Mouse (Mus musculus): Measurements from ENCODE around the gene Glud1.
"Not testable (repeated sequence)": the region's sequence is repeated elsewhere in the genome, so short reads cannot be mapped to it uniquely, and the experiment has no call there.

The Glud1 gene

GRCm38 (mm10) chr14:34354456-34354855 lies 43.9 kb downstream of the Glud1 start:
- no peak for DNase-seq

GRCm38 (mm10) chr14:34355301-34355700 lies 44.8 kb downstream of the Glud1 start, which contains the start of gene Fam25c:
Gene Fam25c (minus strand): TSS chr14:34355433.
- no peak for DNase-seq

GRCm38 (mm10) chr14:34357671-34358455 lies 47.3 kb downstream of the Glud1 start:
- DNase-seq: no peak

- no peak for DNase-seq
Observed at GRCm38 (mm10) chr14:34359676-34360244, 49.2 kb downstream of the Glud1 start.

GRCm38 (mm10) chr14:34360251-34360650 lies 49.7 kb downstream of the Glud1 start:
- DNase-seq: no peak

GRCm38 (mm10) chr14:34362135-34362534 lies 51.6 kb downstream of the Glud1 start:
- no peak for DNase-seq

GRCm38 (mm10) chr14:34362726-34363445 lies 52.4 kb downstream of the Glud1 start:
- DNase-seq: peak; percentile 76 to 79

- DNase-seq: peak; percentile 55 to 65
Observed at GRCm38 (mm10) chr14:34363490-34364253, 53.1 kb downstream of the Glud1 start.

GRCm38 (mm10) chr14:34364254-34365146 lies 54.0 kb downstream of the Glud1 start:
- DNase-seq: not testable (repeated sequence)

- DNase-seq: no peak
Observed at GRCm38 (mm10) chr14:34365147-34365507, 54.6 kb downstream of the Glud1 start.

- DNase-seq: no peak
Observed at GRCm38 (mm10) chr14:34370203-34370602, 59.7 kb downstream of the Glud1 start.

GRCm38 (mm10) chr14:34370921-34371320 lies 60.4 kb downstream of the Glud1 start:
- no peak for DNase-seq

- DNase-seq: no peak
Observed at GRCm38 (mm10) chr14:34371763-34372162, 61.2 kb downstream of the Glud1 start.

- peak; percentile 44 to 46 for DNase-seq
Observed at GRCm38 (mm10) chr14:34372646-34373045, 62.1 kb downstream of the Glud1 start.

- DNase-seq: no peak
Observed at GRCm38 (mm10) chr14:34373581-34373980, 63.1 kb downstream of the Glud1 start.

- no peak for DNase-seq
Observed at GRCm38 (mm10) chr14:34374577-34374976, 64.0 kb downstream of the Glud1 start, which contains the start of gene Sncg. Gene Sncg (minus strand): TSS chr14:34374789.

GRCm38 (mm10) chr14:34375415-34375904 lies 64.9 kb downstream of the Glud1 start, which contains the start of gene Mmrn2:
Gene Mmrn2 (plus strand): TSS chr14:34375465.
- DNase-seq: no peak

- no peak for DNase-seq
Observed at GRCm38 (mm10) chr14:34375941-34376340, 65.4 kb downstream of the Glud1 start.

- no peak for DNase-seq
Observed at GRCm38 (mm10) chr14:34377121-34377520, 66.6 kb downstream of the Glud1 start.

- DNase-seq: no peak
Observed at GRCm38 (mm10) chr14:34378560-34379331, 68.2 kb downstream of the Glud1 start.

Data from cerebellum, postnatal 36 days (tissue).